Mouse (Mus musculus): ENCODE measurements around the gene Plekha7. TPM values are rescaled to one million over a fixed set of nuclear protein-coding genes. Genes with fewer than 3 reads are reported as not detected.

Plekha7 gene
- polyA plus RNA-seq, 1 experiment: 3.8 TPM

DNA sequence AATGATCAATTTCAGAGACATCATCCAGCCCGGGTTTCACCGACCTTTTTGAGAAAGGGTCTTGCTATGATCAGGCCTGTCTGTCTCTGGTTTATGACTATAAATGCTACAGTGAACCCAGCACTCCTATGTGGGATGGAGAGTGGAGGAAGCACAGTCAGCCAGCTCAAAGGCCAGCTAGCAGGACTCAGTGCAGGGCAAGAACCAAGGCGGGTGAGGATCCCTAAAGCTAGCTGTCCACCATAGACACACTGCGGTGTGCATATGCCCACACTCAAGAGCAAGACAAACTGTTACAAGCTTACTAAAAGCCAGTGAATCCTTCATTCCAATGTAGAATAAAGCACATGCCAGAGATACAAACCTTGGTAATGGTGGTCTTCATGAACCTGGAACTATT is 21.7 kb upstream of the Plekha7 start:
- Histone ChIP-seq H3K27me3 (ENCODE audit: control insufficient read depth, insufficient read depth, low read length) (no peaks in the 10 kb centered on the region), H3K4me3 (ENCODE audit: extremely low read depth, insufficient read depth, insufficient read length) (no peak overlapping the region), H3K4me1 (ENCODE audit: control insufficient read depth, insufficient read depth, insufficient read length) (peaks cover 2% of the 10 kb centered on the region; the same call in 1 of the 2 replicates), H3K27ac (ENCODE audit: insufficient read depth, low read length) (no peak overlapping the region), H3K36me3 (ENCODE audit: control insufficient read depth, insufficient read depth, low read length) (peaks cover 21% of the 10 kb centered on the region)
- no peak for DNase-seq (ENCODE audit: low read depth in 1 of 2, low spot score in 2 of 2)
- WGBS: 90% methylated on average over 4 of the region's 4 CpGs
- no peak for TF ChIP-seq CTCF (IDR thresholded peaks at IDR 0.05; ENCODE audit: extremely low read depth, insufficient read depth, insufficient read length, insufficient replicate concordance)

- no peak overlapping the region for H3K4me3 ChIP-seq (ENCODE audit: extremely low read depth, insufficient read depth, insufficient read length)
- H3K36me3 ChIP-seq (ENCODE audit: control insufficient read depth, insufficient read depth, low read length): peaks cover 21% of the 10 kb centered on the region
- peaks cover 2% of the 10 kb centered on the region; the same call in 1 of the 2 replicates for H3K4me1 ChIP-seq (ENCODE audit: control insufficient read depth, insufficient read depth, insufficient read length)
- TF ChIP-seq CTCF (IDR thresholded peaks at IDR 0.05; ENCODE audit: extremely low read depth, insufficient read depth, insufficient read length, insufficient replicate concordance) (no peak), POLR2A (IDR thresholded peaks at IDR 0.05; ENCODE audit: low read depth, low read length) (no peak)
- no peak overlapping the region for H3K27ac ChIP-seq (ENCODE audit: insufficient read depth, low read length)
- WGBS: 79% methylated on average over 7 of the region's 7 CpGs
- DNase-seq (ENCODE audit: low read depth in 1 of 2, low spot score in 2 of 2): no peak
- no peaks in the 10 kb centered on the region for H3K27me3 ChIP-seq (ENCODE audit: control insufficient read depth, insufficient read depth, low read length)
Measured at GRCm38 (mm10) chr7:116328777-116329176, 20.6 kb upstream of the Plekha7 start.

DNA sequence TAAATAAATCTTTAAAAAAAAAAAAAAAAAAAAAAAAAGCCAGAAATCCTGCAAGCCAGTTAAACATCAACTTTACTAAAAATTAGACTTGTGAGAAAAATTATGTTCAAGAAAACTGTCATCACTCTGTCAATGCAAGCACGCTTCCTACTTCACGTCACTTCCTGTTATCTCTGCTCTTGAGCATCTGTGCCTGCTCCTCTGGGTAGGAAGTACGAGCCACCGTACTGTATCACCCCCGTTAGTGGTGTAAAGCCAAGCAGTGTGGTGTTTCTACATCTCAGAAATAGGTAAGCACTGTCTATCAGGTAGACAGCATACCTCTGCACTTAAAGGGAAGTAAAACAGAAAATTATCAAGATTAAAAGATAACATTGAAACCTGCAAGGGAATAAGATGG is 19.7 kb upstream of the Plekha7 start:
- peak; percentile 25 to 69 for DNase-seq (ENCODE audit: low read depth in 1 of 2, low spot score in 2 of 2)
- Histone ChIP-seq H3K4me3 (ENCODE audit: extremely low read depth, insufficient read depth, insufficient read length) (no peak overlapping the region), H3K27ac (ENCODE audit: insufficient read depth, low read length) (peak overlapping the region; percentile 2; the same call in 1 of the 2 replicates), H3K27me3 (ENCODE audit: control insufficient read depth, insufficient read depth, low read length) (no peaks in the 10 kb centered on the region), H3K36me3 (ENCODE audit: control insufficient read depth, insufficient read depth, low read length) (peaks cover 21% of the 10 kb centered on the region), H3K4me1 (ENCODE audit: control insufficient read depth, insufficient read depth, insufficient read length) (peaks cover 2% of the 10 kb centered on the region; the same call in 1 of the 2 replicates)
- 14% methylated on average over 5 of the region's 5 CpGs for WGBS
- TF ChIP-seq CTCF (IDR thresholded peaks at IDR 0.05; ENCODE audit: extremely low read depth, insufficient read depth, insufficient read length, insufficient replicate concordance): no peak
- 0 out of 2 replicates have a peak, but pooled peaks have one; percentile 31 for TF ChIP-seq POLR2A (IDR thresholded peaks at IDR 0.05; ENCODE audit: low read depth, low read length)

DNA sequence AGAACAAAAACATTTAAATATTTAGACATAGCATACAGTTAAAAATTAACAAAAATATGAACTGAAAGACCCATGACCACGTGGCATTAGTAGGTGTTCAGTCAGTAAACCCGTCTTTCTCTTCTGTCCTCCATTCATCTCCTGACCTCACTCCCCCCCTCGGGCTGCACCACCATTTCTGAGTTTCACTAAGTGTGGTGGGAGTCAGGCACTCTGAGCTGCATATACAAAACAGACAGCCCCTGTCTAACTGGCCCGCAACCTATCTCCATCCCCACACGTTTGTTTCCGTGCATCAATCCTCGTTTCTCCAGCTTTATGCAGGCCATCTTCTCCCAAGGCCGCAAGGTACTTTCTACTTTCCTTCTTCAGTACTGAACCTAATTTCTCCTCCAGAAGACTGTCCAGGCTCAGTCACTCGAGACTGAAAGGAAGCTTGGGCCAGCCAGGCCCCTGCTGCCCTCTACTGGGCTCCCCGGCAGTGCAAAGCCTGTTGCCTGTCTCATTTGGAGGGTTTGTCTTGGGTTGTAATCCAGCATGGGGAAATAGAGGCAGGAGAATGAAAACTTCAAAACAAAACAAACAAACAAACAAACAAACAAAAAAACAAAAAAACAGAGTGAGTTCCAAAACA is 15.3 kb upstream of the Plekha7 start:
- no peaks in the 10 kb centered on the region for H3K27me3 ChIP-seq (ENCODE audit: control insufficient read depth, insufficient read depth, low read length)
- H3K4me1 ChIP-seq (ENCODE audit: control insufficient read depth, insufficient read depth, insufficient read length): no peaks in the 10 kb centered on the region
- H3K4me3 ChIP-seq (ENCODE audit: extremely low read depth, insufficient read depth, insufficient read length): no peak overlapping the region
- no peaks in the 10 kb centered on the region for H3K36me3 ChIP-seq (ENCODE audit: control insufficient read depth, insufficient read depth, low read length)
- DNase-seq (ENCODE audit: low read depth in 1 of 2, low spot score in 2 of 2): peak in 1 of 2 experiments; percentile 60
- TF ChIP-seq CTCF (IDR thresholded peaks at IDR 0.05; ENCODE audit: extremely low read depth, insufficient read depth, insufficient read length, insufficient replicate concordance): peak; percentile 86
- TF ChIP-seq POLR2A (IDR thresholded peaks at IDR 0.05; ENCODE audit: low read depth, low read length): no peak
- 39% methylated on average over 10 of the region's 10 CpGs for WGBS
- H3K27ac ChIP-seq (ENCODE audit: insufficient read depth, low read length): no peak overlapping the region

DNA sequence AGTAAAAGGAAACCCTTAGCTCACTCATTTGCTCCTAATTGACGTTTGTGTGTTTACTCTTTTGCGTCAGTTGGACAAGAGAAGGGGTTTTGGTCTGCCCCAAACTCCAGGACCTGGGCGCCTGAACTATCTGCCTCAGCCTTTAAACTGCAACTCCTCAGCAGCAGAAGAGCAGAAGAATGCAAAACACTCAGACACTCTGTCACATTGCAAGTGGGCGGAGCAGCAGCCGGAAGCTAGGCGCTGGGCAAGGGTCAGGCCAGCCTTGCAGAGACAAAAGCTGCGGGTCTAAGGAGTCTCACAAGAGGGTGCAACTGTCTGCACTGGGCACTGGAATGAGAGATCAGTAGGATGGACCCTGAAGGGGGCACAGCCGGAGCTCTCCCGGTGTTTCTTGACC is 1.3 kb upstream of the Plekha7 start:
- Histone ChIP-seq H3K36me3 (ENCODE audit: control insufficient read depth, insufficient read depth, low read length) (no peaks in the 10 kb centered on the region), H3K27me3 (ENCODE audit: control insufficient read depth, insufficient read depth, low read length) (peaks cover 19% of the 10 kb centered on the region), H3K27ac (ENCODE audit: insufficient read depth, low read length) (no peak overlapping the region), H3K4me1 (ENCODE audit: control insufficient read depth, insufficient read depth, insufficient read length) (peaks cover 10% of the 10 kb centered on the region), H3K4me3 (ENCODE audit: extremely low read depth, insufficient read depth, insufficient read length) (peak overlapping the region; percentile 22; the same call in 1 of the 2 replicates)
- no peak for TF ChIP-seq CTCF (IDR thresholded peaks at IDR 0.05; ENCODE audit: extremely low read depth, insufficient read depth, insufficient read length, insufficient replicate concordance)
- TF ChIP-seq POLR2A (IDR thresholded peaks at IDR 0.05; ENCODE audit: low read depth, low read length): no peak
- WGBS: 33% methylated on average over 9 of the region's 9 CpGs
- peak in 1 of 2 experiments; percentile 30 for DNase-seq (ENCODE audit: low read depth in 1 of 2, low spot score in 2 of 2)

GRCm38 (mm10) chr7:116308632-116308991 is 436 bp upstream of the Plekha7 start:
- H3K27me3 ChIP-seq (ENCODE audit: control insufficient read depth, insufficient read depth, low read length): peaks cover 19% of the 10 kb centered on the region
- no peaks in the 10 kb centered on the region for H3K36me3 ChIP-seq (ENCODE audit: control insufficient read depth, insufficient read depth, low read length)
- H3K4me1 ChIP-seq (ENCODE audit: control insufficient read depth, insufficient read depth, insufficient read length): peaks cover 10% of the 10 kb centered on the region
- TF ChIP-seq CTCF (IDR thresholded peaks at IDR 0.05; ENCODE audit: extremely low read depth, insufficient read depth, insufficient read length, insufficient replicate concordance): no peak
- TF ChIP-seq POLR2A (IDR thresholded peaks at IDR 0.05; ENCODE audit: low read depth, low read length): no peak
- H3K27ac ChIP-seq (ENCODE audit: insufficient read depth, low read length): no peak overlapping the region
- no peak for DNase-seq (ENCODE audit: low read depth in 1 of 2, low spot score in 2 of 2)
- H3K4me3 ChIP-seq (ENCODE audit: extremely low read depth, insufficient read depth, insufficient read length): peak overlapping the region; percentile 88
- WGBS: 7% methylated on average over 16 of the region's 16 CpGs
